Mouse (Mus musculus) gastrocnemius, postnatal 25 days (tissue): ENCODE results near the gene Ide. TPM values are rescaled to one million over a fixed set of nuclear protein-coding genes. Genes with fewer than 3 reads are reported as not detected.

Experiments
- total RNA-seq, 2 experiments: library from RNA; stranded (reverse); gene quantifications; 1 replicate in 1 of 2; 2 replicates in 1 of 2; pipeline ENCODE4 v1.2.3; 2021

The Ide gene
- total RNA-seq, 2 experiments from 2014 or later = 90.1 to 93.5 TPM

Other genes with a start within 250 kb of the Ide start
- gene March5, start 130.3 kb downstream of the Ide start, total RNA-seq = 10 to 100 TPM; 70.3 to 72.6 TPM
- 10 to 100 TPM; 35.8 to 44.6 TPM for gene Cpeb3, start 129.3 kb downstream of the Ide start, total RNA-seq
- 1 to 10 TPM in 1 of 2 experiments, under 1 TPM in 1; 0.69 to 1.0 TPM for gene Kif11, start 38.6 kb upstream of the Ide start, total RNA-seq
- gene Hhex, start 97.0 kb upstream of the Ide start, total RNA-seq = 1 to 10 TPM; 1.0 to 2.8 TPM
- gene Exoc6, start 212.6 kb upstream of the Ide start, total RNA-seq = 10 to 100 TPM; 33.3 to 43.8 TPM